Mouse (Mus musculus) heart, postnatal 0 days (tissue): ENCODE results near the gene Gm10354. TPM values are rescaled to one million over a fixed set of nuclear protein-coding genes. Genes with fewer than 3 reads are reported as not detected.
"Not testable (repeated sequence)": the region's sequence is repeated elsewhere in the genome, so short reads cannot be mapped to it uniquely, and the experiment has no call there.

Source experiments
- ATAC-seq: fragments of 200-750 bp; cut with Nextera tagmentation; 2 replicates; pipeline ENCODE4 v1.8.0; 2017; ENCODE audit warnings: low read depth, moderate number of reproducible peaks, moderate library complexity; ENCODE audit not compliant: insufficient read depth
- DNase-seq: peaks from one replicate; pipeline ENCODE4 v3.0.0-alpha.2; 2016; ENCODE audit warnings: low spot score
- H3K27ac ChIP-seq: fragments of 300-500 bp; sonication (generic); 2 replicates; pipeline ENCODE4 v1.5.1; 2014; ENCODE audit warnings: low read depth, mild to moderate bottlenecking
- H3K27me3 ChIP-seq: fragments of 300-500 bp; sonication (generic); 2 replicates; pipeline ENCODE4 v1.6.1; 2014; ENCODE audit warnings: low read length, mixed read lengths; ENCODE audit not compliant: control insufficient read depth, insufficient read depth
- H3K36me3 ChIP-seq: fragments of 300-500 bp; sonication (generic); replicated peaks from 2 replicates; pipeline ENCODE4 v1.6.1; 2014; ENCODE audit warnings: low read length, mixed read lengths; ENCODE audit not compliant: control insufficient read depth, insufficient read depth
- H3K4me1 ChIP-seq: fragments of 300-500 bp; sonication (generic); 2 replicates; pipeline ENCODE4 v1.6.1; 2014; ENCODE audit warnings: antibody characterized with exemption; ENCODE audit not compliant: control insufficient read depth, insufficient read depth
- H3K4me2 ChIP-seq: fragments of 300-500 bp; sonication (generic); 2 replicates; pipeline ENCODE4 v1.6.1; 2014; ENCODE audit warnings: low read depth, mild to moderate bottlenecking, low read length, moderate library complexity
- H3K4me3 ChIP-seq: fragments of 300-500 bp; sonication (generic); 2 replicates; pipeline ENCODE4 v1.5.1; 2014; ENCODE audit warnings: low read depth, low read length
- H3K9ac ChIP-seq: fragments of 300-500 bp; sonication (generic); replicated peaks from 2 replicates; pipeline ENCODE4 v1.6.1; 2014; ENCODE audit warnings: low read depth, low read length, mixed read lengths
- H3K9me3 ChIP-seq: fragments of 300-500 bp; sonication (generic); replicated peaks from 2 replicates; pipeline ENCODE4 v1.6.1; 2016; ENCODE audit warnings: low read length; ENCODE audit not compliant: control insufficient read depth
- WGBS: fragments of 180-500 bp; shearing (Covaris S2); extraction: QIAGEN DNeasy Blood & Tissue Kit; methylation state at CpG from one replicate; pipeline ENCODE4 v1.1.7; 2014; 5-methylcytosine and 5-hydroxymethylcytosine counted together
- polyA plus RNA-seq: library from polyadenylated mRNA; unstranded; fragments of >200 nt; fragmentation: Nextera tagmentation; extraction: Ambion mirVana; gene quantifications from 2 replicates; pipeline ENCODE4 v1.2.1, GENCODE M21; 2015
- total RNA-seq: library from RNA; depleted of rRNA; stranded (reverse); fragments of >200 nt; gene quantifications from 2 replicates; pipeline ENCODE4 v1.2.3, GENCODE M21; 2014; ENCODE audit warnings: low replicate concordance

Gm10354 gene
- total and polyA plus RNA-seq, 2 experiments from 2014 or later = not detected

GRCm38 (mm10) chr5:14972841-14973240 is 5.9 kb downstream of the Gm10354 start:
- 64% methylated on average over 3 of the region's 3 CpGs for WGBS
- H3K36me3 ChIP-seq, DNase-seq, ATAC-seq, H3K4me2 ChIP-seq, H3K4me1 ChIP-seq, H3K4me3 ChIP-seq, H3K9ac ChIP-seq, H3K27ac ChIP-seq, H3K27me3 ChIP-seq: not testable (repeated sequence)
- H3K9me3 ChIP-seq = peaks cover 11% of the 10 kb centered on the region

DNA sequence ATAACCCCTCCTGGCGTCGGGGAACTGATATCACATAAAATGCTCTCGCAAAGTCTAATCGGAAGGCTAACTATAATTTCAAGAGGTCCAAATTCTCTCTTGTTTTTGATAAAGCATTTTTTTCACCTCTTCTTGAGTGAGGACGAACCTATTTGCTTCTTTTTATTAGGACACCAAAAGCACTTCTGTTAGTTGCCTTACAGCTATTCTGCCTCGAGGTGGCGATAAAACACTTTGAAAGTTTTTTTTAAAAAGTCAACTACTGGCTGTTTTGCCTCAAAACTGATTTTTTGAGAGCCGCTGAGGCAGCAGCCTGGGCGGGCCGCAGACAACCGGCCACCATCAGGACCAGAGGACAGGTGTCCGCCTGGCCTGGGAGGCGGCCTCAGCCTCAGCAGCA is 14.9 kb downstream of the Gm10354 start:
- not testable (repeated sequence) for DNase-seq, H3K9ac ChIP-seq, ATAC-seq, H3K27me3 ChIP-seq, H3K4me1 ChIP-seq, H3K27ac ChIP-seq, H3K4me3 ChIP-seq, H3K4me2 ChIP-seq, H3K36me3 ChIP-seq
- 69% methylated on average over 13 of the region's 13 CpGs for WGBS
- peaks cover 18% of the 10 kb centered on the region for H3K9me3 ChIP-seq

GRCm38 (mm10) chr5:14961502-14961901 is 17.2 kb downstream of the Gm10354 start:
- H3K4me2 ChIP-seq, DNase-seq, H3K27ac ChIP-seq, H3K9ac ChIP-seq, H3K4me1 ChIP-seq, ATAC-seq, H3K27me3 ChIP-seq, H3K4me3 ChIP-seq, H3K36me3 ChIP-seq: not testable (repeated sequence)
- peaks cover 22% of the 10 kb centered on the region for H3K9me3 ChIP-seq
- WGBS = 68% methylated on average over 4 of the region's 4 CpGs

- H3K4me1 ChIP-seq, DNase-seq, H3K4me3 ChIP-seq, H3K27me3 ChIP-seq, ATAC-seq, H3K27ac ChIP-seq, H3K4me2 ChIP-seq, H3K9ac ChIP-seq, H3K36me3 ChIP-seq: not testable (repeated sequence)
- peaks cover 29% of the 10 kb centered on the region for H3K9me3 ChIP-seq
- 95% methylated on average over 1 of the region's 1 CpGs for WGBS
Observed at GRCm38 (mm10) chr5:14955928-14956706, 22.6 kb downstream of the Gm10354 start.

DNA sequence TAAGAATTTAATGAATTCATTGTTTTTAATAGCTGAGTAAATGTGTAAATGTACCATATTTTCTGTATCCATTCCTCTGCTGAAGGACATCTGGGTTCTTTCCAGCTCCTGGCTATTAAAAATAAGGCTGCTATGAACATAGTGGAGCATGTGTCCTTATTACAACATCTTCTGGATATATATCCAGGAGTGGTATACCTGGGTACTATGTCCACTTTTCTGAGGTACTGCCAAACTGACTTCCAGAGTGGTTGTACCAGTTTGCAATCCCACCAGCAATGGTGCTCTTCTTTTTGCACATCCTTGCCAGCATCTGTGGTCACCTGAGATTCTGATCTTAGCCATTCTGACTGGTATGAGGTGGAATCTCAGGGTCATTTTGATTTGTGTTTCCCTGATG is 25.1 kb downstream of the Gm10354 start:
- not testable (repeated sequence) for H3K36me3 ChIP-seq, H3K4me3 ChIP-seq, DNase-seq, H3K4me2 ChIP-seq, H3K4me1 ChIP-seq, H3K9ac ChIP-seq, H3K27ac ChIP-seq, H3K27me3 ChIP-seq, ATAC-seq
- peaks cover 25% of the 10 kb centered on the region for H3K9me3 ChIP-seq

DNA sequence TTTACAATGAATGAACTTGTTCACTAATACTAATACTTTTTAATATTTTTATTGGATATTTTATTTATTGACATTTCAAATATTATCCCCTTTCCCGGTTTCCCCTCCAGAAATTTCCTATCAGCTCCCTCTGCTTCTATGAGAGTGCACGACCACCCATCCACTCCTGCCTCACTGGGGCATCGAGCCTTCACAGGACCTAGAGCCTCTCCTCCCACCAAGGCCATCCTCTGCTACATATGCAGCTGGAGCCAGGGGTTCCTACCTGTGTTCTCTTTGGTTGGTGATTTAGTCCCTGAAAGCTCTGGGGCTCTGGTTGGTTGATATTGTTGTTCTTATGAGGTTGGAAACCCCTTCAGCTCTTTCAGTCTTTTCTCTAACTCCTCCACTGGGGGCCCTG is 26.0 kb downstream of the Gm10354 start:
- not testable (repeated sequence) for H3K4me2 ChIP-seq, H3K36me3 ChIP-seq, DNase-seq, H3K27ac ChIP-seq, H3K27me3 ChIP-seq, ATAC-seq, H3K4me3 ChIP-seq, H3K4me1 ChIP-seq, H3K9ac ChIP-seq
- H3K9me3 ChIP-seq = peaks cover 21% of the 10 kb centered on the region
- 62% methylated on average over 3 of the region's 3 CpGs for WGBS

GRCm38 (mm10) chr5:14951822-14952221 is 26.9 kb downstream of the Gm10354 start:
- not testable (repeated sequence) for H3K4me1 ChIP-seq, H3K27me3 ChIP-seq, DNase-seq, H3K4me3 ChIP-seq, H3K4me2 ChIP-seq, H3K27ac ChIP-seq, ATAC-seq, H3K9ac ChIP-seq, H3K36me3 ChIP-seq
- 58% methylated on average over 7 of the region's 7 CpGs for WGBS
- H3K9me3 ChIP-seq = peaks cover 20% of the 10 kb centered on the region

- not testable (repeated sequence) for H3K4me3 ChIP-seq, H3K4me1 ChIP-seq, H3K36me3 ChIP-seq, H3K9me3 ChIP-seq, H3K27ac ChIP-seq, H3K27me3 ChIP-seq, ATAC-seq, H3K4me2 ChIP-seq, H3K9ac ChIP-seq, DNase-seq
- 49% methylated on average over 4 of the region's 4 CpGs for WGBS
Observed at GRCm38 (mm10) chr5:14947482-14948198, 31.1 kb downstream of the Gm10354 start.
